Mouse (Mus musculus): Measurements from ENCODE around the gene Tmc4.
"Not testable (repeated sequence)": the region's sequence is repeated elsewhere in the genome, so short reads cannot be mapped to it uniquely, and the experiment has no call there.

The Tmc4 gene

GRCm38 (mm10) chr7:3677342-3677741 lies at the start of gene Tmc4:
Gene Tmc4 (minus strand): TSS chr7:3677553.
- ATAC-seq (ENCODE audit: insufficient number of reproducible peaks, low FRiP score, low TSS enrichment), result no peak

- ATAC-seq (ENCODE audit: insufficient number of reproducible peaks, low FRiP score, low TSS enrichment), result not testable (repeated sequence)
Measured at GRCm38 (mm10) chr7:3725459-3725858, 48.1 kb upstream of the Tmc4 start.

GRCm38 (mm10) chr7:3720268-3720667 lies 42.9 kb upstream of the Tmc4 start, which contains the start of gene Pirb:
Gene Pirb (minus strand): TSS chr7:3720391.
- not testable (repeated sequence) for ATAC-seq (ENCODE audit: insufficient number of reproducible peaks, low FRiP score, low TSS enrichment)

- ATAC-seq (ENCODE audit: insufficient number of reproducible peaks, low FRiP score, low TSS enrichment), result no peak
Measured at GRCm38 (mm10) chr7:3715249-3715648, 37.9 kb upstream of the Tmc4 start.

- ATAC-seq (ENCODE audit: insufficient number of reproducible peaks, low FRiP score, low TSS enrichment), result no peak
Measured at GRCm38 (mm10) chr7:3712264-3712942, 35.0 kb upstream of the Tmc4 start.

- ATAC-seq (ENCODE audit: insufficient number of reproducible peaks, low FRiP score, low TSS enrichment), result no peak
Measured at GRCm38 (mm10) chr7:3709000-3709399, 31.6 kb upstream of the Tmc4 start.

GRCm38 (mm10) chr7:3708447-3708980 lies 31.2 kb upstream of the Tmc4 start:
- not testable (repeated sequence) for ATAC-seq (ENCODE audit: insufficient number of reproducible peaks, low FRiP score, low TSS enrichment)

- no peak for ATAC-seq (ENCODE audit: insufficient number of reproducible peaks, low FRiP score, low TSS enrichment)
Measured at GRCm38 (mm10) chr7:3707568-3708413, 30.4 kb upstream of the Tmc4 start.

GRCm38 (mm10) chr7:3707027-3707426 lies 29.7 kb upstream of the Tmc4 start:
- ATAC-seq (ENCODE audit: insufficient number of reproducible peaks, low FRiP score, low TSS enrichment), result no peak

- no peak for ATAC-seq (ENCODE audit: insufficient number of reproducible peaks, low FRiP score, low TSS enrichment)
Measured at GRCm38 (mm10) chr7:3706343-3706934, 29.1 kb upstream of the Tmc4 start.

GRCm38 (mm10) chr7:3705911-3706310 lies 28.6 kb upstream of the Tmc4 start:
- no peak for ATAC-seq (ENCODE audit: insufficient number of reproducible peaks, low FRiP score, low TSS enrichment)

GRCm38 (mm10) chr7:3705461-3705860 lies 28.1 kb upstream of the Tmc4 start:
- ATAC-seq (ENCODE audit: insufficient number of reproducible peaks, low FRiP score, low TSS enrichment), result not testable (repeated sequence)

GRCm38 (mm10) chr7:3704475-3704874 lies 27.1 kb upstream of the Tmc4 start:
- peak; percentile 38; the same call in 1 of the 2 replicates for ATAC-seq (ENCODE audit: insufficient number of reproducible peaks, low FRiP score, low TSS enrichment)

- peak; percentile 93 for ATAC-seq (ENCODE audit: insufficient number of reproducible peaks, low FRiP score, low TSS enrichment)
Measured at GRCm38 (mm10) chr7:3703879-3704441, 26.6 kb upstream of the Tmc4 start, which contains the start of gene Rps9. Gene Rps9 (plus strand): TSS chr7:3703993.

GRCm38 (mm10) chr7:3703148-3703878 lies 26.0 kb upstream of the Tmc4 start:
- ATAC-seq (ENCODE audit: insufficient number of reproducible peaks, low FRiP score, low TSS enrichment), result no peak

- no peak for ATAC-seq (ENCODE audit: insufficient number of reproducible peaks, low FRiP score, low TSS enrichment)
Measured at GRCm38 (mm10) chr7:3698471-3698870, 21.1 kb upstream of the Tmc4 start.

GRCm38 (mm10) chr7:3694949-3695305 lies 17.6 kb upstream of the Tmc4 start:
- ATAC-seq (ENCODE audit: insufficient number of reproducible peaks, low FRiP score, low TSS enrichment), result not testable (repeated sequence)

- ATAC-seq (ENCODE audit: insufficient number of reproducible peaks, low FRiP score, low TSS enrichment), result peak; percentile 4; the same call in 1 of the 2 replicates
Measured at GRCm38 (mm10) chr7:3694076-3694948, 17.0 kb upstream of the Tmc4 start.

- ATAC-seq (ENCODE audit: insufficient number of reproducible peaks, low FRiP score, low TSS enrichment), result no peak
Measured at GRCm38 (mm10) chr7:3693809-3694075, 16.4 kb upstream of the Tmc4 start.
